Mouse (Mus musculus): ENCODE measurements around the gene Xylt1. TPM values are rescaled to one million over a fixed set of nuclear protein-coding genes. Genes with fewer than 3 reads are reported as not detected.

Gene Xylt1
- polyA plus RNA-seq, 1 experiment = 2.7 TPM

GRCm38 (mm10) chr7:117495751-117496150, 115.0 kb downstream of the Xylt1 start:
- Histone ChIP-seq H3K4me3 (replicated peaks; ENCODE audit: extremely low read depth, low read depth, low read length) (no peak overlapping the region), H3K4me1 (ENCODE audit: control insufficient read depth, insufficient read depth, low read length) (0 out of 2 replicates have a peak, but pooled peaks cover 2% of the 10 kb centered on the region)
- TF ChIP-seq CTCF (IDR thresholded peaks at IDR 0.05; ENCODE audit: insufficient read depth, low read length) (no peak), POLR2A (IDR thresholded peaks at IDR 0.05; ENCODE audit: borderline replicate concordance, extremely low read depth, low read depth, low read length) (no peak)
- 82% methylated on average over 8 of the region's 8 CpGs for WGBS
- no peak for DNase-seq

- WGBS = 36% methylated on average over 2 of the region's 2 CpGs
- no peak for TF ChIP-seq POLR2A (IDR thresholded peaks at IDR 0.05; ENCODE audit: borderline replicate concordance, extremely low read depth, low read depth, low read length)
- TF ChIP-seq CTCF (IDR thresholded peaks at IDR 0.05; ENCODE audit: insufficient read depth, low read length) = no peak
- no peak for DNase-seq
- no peaks in the 10 kb centered on the region for H3K4me1 ChIP-seq (ENCODE audit: control insufficient read depth, insufficient read depth, low read length)
- no peak overlapping the region for H3K4me3 ChIP-seq (replicated peaks; ENCODE audit: extremely low read depth, low read depth, low read length)
Measured at GRCm38 (mm10) chr7:117498173-117498572, 117.4 kb downstream of the Xylt1 start.

- no peak overlapping the region for H3K4me3 ChIP-seq (replicated peaks; ENCODE audit: extremely low read depth, low read depth, low read length)
- no peak for TF ChIP-seq CTCF (IDR thresholded peaks at IDR 0.05; ENCODE audit: insufficient read depth, low read length)
- no peak for TF ChIP-seq POLR2A (IDR thresholded peaks at IDR 0.05; ENCODE audit: borderline replicate concordance, extremely low read depth, low read depth, low read length)
- WGBS = 72% methylated on average over 15 of the region's 15 CpGs
- no peaks in the 10 kb centered on the region for H3K4me1 ChIP-seq (ENCODE audit: control insufficient read depth, insufficient read depth, low read length)
- DNase-seq = no peak
Measured at GRCm38 (mm10) chr7:117501355-117502181, 120.8 kb downstream of the Xylt1 start.

GRCm38 (mm10) chr7:117502415-117502814, 121.6 kb downstream of the Xylt1 start:
- TF ChIP-seq CTCF (IDR thresholded peaks at IDR 0.05; ENCODE audit: insufficient read depth, low read length) (no peak), POLR2A (IDR thresholded peaks at IDR 0.05; ENCODE audit: borderline replicate concordance, extremely low read depth, low read depth, low read length) (no peak)
- no peak overlapping the region for H3K4me3 ChIP-seq (replicated peaks; ENCODE audit: extremely low read depth, low read depth, low read length)
- no peaks in the 10 kb centered on the region for H3K4me1 ChIP-seq (ENCODE audit: control insufficient read depth, insufficient read depth, low read length)
- 78% methylated on average over 5 of the region's 5 CpGs for WGBS
- no peak for DNase-seq

DNA sequence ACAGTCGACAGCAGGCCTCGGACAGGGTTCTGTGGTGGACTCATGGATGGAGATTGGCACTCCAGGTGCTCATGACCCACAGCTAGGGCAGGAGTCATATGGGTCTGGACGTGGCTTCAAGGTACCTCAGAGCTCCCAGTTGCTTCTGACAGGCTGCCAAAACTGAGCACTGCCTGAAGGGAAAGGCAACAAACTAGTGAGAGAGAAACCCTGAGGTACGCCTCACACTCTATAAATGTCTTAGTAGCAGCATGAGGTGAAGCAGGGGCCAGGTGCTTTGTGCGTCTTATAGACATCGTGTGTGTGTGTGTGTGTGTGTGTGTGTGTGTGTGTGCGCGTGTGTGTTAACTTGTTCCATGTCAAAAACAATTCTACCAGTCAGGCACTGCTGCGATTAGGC, 122.9 kb downstream of the Xylt1 start:
- TF ChIP-seq CTCF (IDR thresholded peaks at IDR 0.05; ENCODE audit: insufficient read depth, low read length) (no peak), POLR2A (IDR thresholded peaks at IDR 0.05; ENCODE audit: borderline replicate concordance, extremely low read depth, low read depth, low read length) (no peak)
- DNase-seq = no peak
- H3K4me3 ChIP-seq (replicated peaks; ENCODE audit: extremely low read depth, low read depth, low read length) = no peak overlapping the region
- 86% methylated on average over 9 of the region's 9 CpGs for WGBS
- H3K4me1 ChIP-seq (ENCODE audit: control insufficient read depth, insufficient read depth, low read length) = no peaks in the 10 kb centered on the region

GRCm38 (mm10) chr7:117505791-117506190, 125.0 kb downstream of the Xylt1 start:
- no peak for DNase-seq
- no peak for TF ChIP-seq POLR2A (IDR thresholded peaks at IDR 0.05; ENCODE audit: borderline replicate concordance, extremely low read depth, low read depth, low read length)
- TF ChIP-seq CTCF (IDR thresholded peaks at IDR 0.05; ENCODE audit: insufficient read depth, low read length) = no peak
- no peaks in the 10 kb centered on the region for H3K4me1 ChIP-seq (ENCODE audit: control insufficient read depth, insufficient read depth, low read length)
- no peak overlapping the region for H3K4me3 ChIP-seq (replicated peaks; ENCODE audit: extremely low read depth, low read depth, low read length)
- WGBS = 77% methylated on average over 3 of the region's 3 CpGs

GRCm38 (mm10) chr7:117507351-117507750, 126.6 kb downstream of the Xylt1 start:
- TF ChIP-seq POLR2A (IDR thresholded peaks at IDR 0.05; ENCODE audit: borderline replicate concordance, extremely low read depth, low read depth, low read length) (no peak), CTCF (IDR thresholded peaks at IDR 0.05; ENCODE audit: insufficient read depth, low read length) (no peak)
- WGBS = 90% methylated on average over 10 of the region's 10 CpGs
- DNase-seq = no peak
- no peaks in the 10 kb centered on the region for H3K4me1 ChIP-seq (ENCODE audit: control insufficient read depth, insufficient read depth, low read length)
- no peak overlapping the region for H3K4me3 ChIP-seq (replicated peaks; ENCODE audit: extremely low read depth, low read depth, low read length)

DNA sequence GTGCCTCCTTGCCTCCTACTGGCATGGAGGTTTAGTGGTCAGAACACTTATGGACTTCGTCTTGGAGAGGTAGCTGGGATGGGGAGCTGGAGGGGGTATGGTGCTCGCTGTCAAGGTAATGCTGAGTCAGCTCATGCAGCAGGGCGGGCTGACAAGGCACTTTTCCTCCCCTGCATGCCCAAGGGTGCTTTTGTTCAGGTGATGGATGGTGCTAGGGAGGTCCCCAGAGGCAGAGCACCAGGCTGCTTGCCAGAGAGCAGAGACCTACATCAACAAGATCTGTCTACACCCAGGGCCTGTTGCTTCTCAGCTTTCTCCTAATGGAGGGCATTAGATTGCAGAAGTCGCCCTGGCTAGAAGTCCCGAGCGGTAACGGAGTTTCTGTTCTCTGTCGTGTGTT, 127.3 kb downstream of the Xylt1 start:
- no peaks in the 10 kb centered on the region for H3K4me1 ChIP-seq (ENCODE audit: control insufficient read depth, insufficient read depth, low read length)
- TF ChIP-seq POLR2A (IDR thresholded peaks at IDR 0.05; ENCODE audit: borderline replicate concordance, extremely low read depth, low read depth, low read length) (no peak), CTCF (IDR thresholded peaks at IDR 0.05; ENCODE audit: insufficient read depth, low read length) (no peak)
- DNase-seq = no peak
- no peak overlapping the region for H3K4me3 ChIP-seq (replicated peaks; ENCODE audit: extremely low read depth, low read depth, low read length)
- WGBS = 73% methylated on average over 8 of the region's 8 CpGs

- Histone ChIP-seq H3K4me1 (ENCODE audit: control insufficient read depth, insufficient read depth, low read length) (no peaks in the 10 kb centered on the region), H3K4me3 (replicated peaks; ENCODE audit: extremely low read depth, low read depth, low read length) (no peak overlapping the region)
- TF ChIP-seq POLR2A (IDR thresholded peaks at IDR 0.05; ENCODE audit: borderline replicate concordance, extremely low read depth, low read depth, low read length) = no peak
- no peak for DNase-seq
- 90% methylated on average over 2 of the region's 2 CpGs for WGBS
Measured at GRCm38 (mm10) chr7:117510113-117510512, 129.3 kb downstream of the Xylt1 start.

DNA sequence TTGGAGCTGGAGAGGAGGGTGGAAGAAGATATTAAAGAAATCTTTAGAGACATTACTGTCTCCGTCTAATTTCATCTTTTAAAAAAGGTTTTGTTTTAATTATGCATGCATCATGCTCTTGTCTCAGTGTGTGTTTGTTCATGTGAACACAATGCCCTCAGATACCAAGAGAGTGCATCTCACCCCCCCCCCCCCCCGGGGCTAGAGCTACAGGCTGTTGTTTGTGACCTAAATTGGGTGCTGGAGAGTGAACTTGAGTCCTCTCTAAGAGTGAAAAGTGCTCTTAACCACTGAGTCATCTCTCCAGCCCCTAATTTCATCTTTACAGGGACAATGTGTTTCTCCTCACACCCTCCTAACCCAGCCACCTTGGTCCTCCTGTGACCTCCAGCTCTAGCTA, 131.5 kb downstream of the Xylt1 start:
- TF ChIP-seq CTCF (IDR thresholded peaks at IDR 0.05; ENCODE audit: insufficient read depth, low read length) (no peak), POLR2A (IDR thresholded peaks at IDR 0.05; ENCODE audit: borderline replicate concordance, extremely low read depth, low read depth, low read length) (no peak)
- no peak for DNase-seq
- no peak overlapping the region for H3K4me3 ChIP-seq (replicated peaks; ENCODE audit: extremely low read depth, low read depth, low read length)
- H3K4me1 ChIP-seq (ENCODE audit: control insufficient read depth, insufficient read depth, low read length) = no peaks in the 10 kb centered on the region
- 70% methylated on average over 2 of the region's 2 CpGs for WGBS
